Mouse (Mus musculus): ENCODE measurements around the gene Tifab.
A peak's percentile ranks its signal among the peaks of the same experiment; 100 is the strongest.
"Not testable (repeated sequence)": the region's sequence is repeated elsewhere in the genome, so short reads cannot be mapped to it uniquely, and the experiment has no call there.

Gene Tifab

GRCm38 (mm10) chr13:56178416-56179035, at the start of gene Tifab:
Gene Tifab (minus strand): TSS chr13:56178885.
- no peak for DNase-seq (ENCODE audit: low read depth, low spot score)

GRCm38 (mm10) chr13:56226175-56226954, 47.7 kb upstream of the Tifab start:
- no peak for DNase-seq (ENCODE audit: low read depth, low spot score)

- DNase-seq (ENCODE audit: low read depth, low spot score) = no peak
Measured at GRCm38 (mm10) chr13:56223625-56224024, 44.9 kb upstream of the Tifab start.

- DNase-seq (ENCODE audit: low read depth, low spot score) = no peak
Measured at GRCm38 (mm10) chr13:56222849-56223246, 44.2 kb upstream of the Tifab start.

- DNase-seq (ENCODE audit: low read depth, low spot score) = no peak
Measured at GRCm38 (mm10) chr13:56221995-56222848, 43.5 kb upstream of the Tifab start.

- no peak for DNase-seq (ENCODE audit: low read depth, low spot score)
Measured at GRCm38 (mm10) chr13:56221129-56221910, 42.6 kb upstream of the Tifab start.

- DNase-seq (ENCODE audit: low read depth, low spot score) = no peak
Measured at GRCm38 (mm10) chr13:56219254-56219653, 40.6 kb upstream of the Tifab start.

- DNase-seq (ENCODE audit: low read depth, low spot score) = no peak
Measured at GRCm38 (mm10) chr13:56216090-56216489, 37.4 kb upstream of the Tifab start.

GRCm38 (mm10) chr13:56214633-56215032, 35.9 kb upstream of the Tifab start:
- no peak for DNase-seq (ENCODE audit: low read depth, low spot score)

GRCm38 (mm10) chr13:56209067-56209411, 30.4 kb upstream of the Tifab start:
- no peak for DNase-seq (ENCODE audit: low read depth, low spot score)

GRCm38 (mm10) chr13:56208225-56209066, 29.8 kb upstream of the Tifab start:
- no peak for DNase-seq (ENCODE audit: low read depth, low spot score)

- no peak for DNase-seq (ENCODE audit: low read depth, low spot score)
Measured at GRCm38 (mm10) chr13:56199506-56199905, 20.8 kb upstream of the Tifab start.

- peak; percentile 88 for DNase-seq (ENCODE audit: low read depth, low spot score)
Measured at GRCm38 (mm10) chr13:56197473-56198266, 19.0 kb upstream of the Tifab start.

GRCm38 (mm10) chr13:56197031-56197430, 18.3 kb upstream of the Tifab start:
- DNase-seq (ENCODE audit: low read depth, low spot score) = no peak

GRCm38 (mm10) chr13:56195824-56196223, 17.1 kb upstream of the Tifab start:
- not testable (repeated sequence) for DNase-seq (ENCODE audit: low read depth, low spot score)

- not testable (repeated sequence) for DNase-seq (ENCODE audit: low read depth, low spot score)
Measured at GRCm38 (mm10) chr13:56194181-56194580, 15.5 kb upstream of the Tifab start.

- no peak for DNase-seq (ENCODE audit: low read depth, low spot score)
Measured at GRCm38 (mm10) chr13:56191225-56191624, 12.5 kb upstream of the Tifab start.

- no peak for DNase-seq (ENCODE audit: low read depth, low spot score)
Measured at GRCm38 (mm10) chr13:56189688-56190087, 11.0 kb upstream of the Tifab start.

- no peak for DNase-seq (ENCODE audit: low read depth, low spot score)
Measured at GRCm38 (mm10) chr13:56183687-56184086, 5.0 kb upstream of the Tifab start.

- DNase-seq (ENCODE audit: low read depth, low spot score) = no peak
Measured at GRCm38 (mm10) chr13:56181424-56181823, 2.7 kb upstream of the Tifab start.
